Mouse (Mus musculus) lung, postnatal 36 days (tissue): ENCODE results near the gene Lkaaear1.
A peak's percentile ranks its signal among the peaks of the same experiment; 100 is the strongest.

Source experiments
- DNase-seq: peaks from one replicate; pipeline ENCODE4 v3.0.0; 2022; ENCODE audit warnings: mixed read lengths

Gene Lkaaear1

DNA sequence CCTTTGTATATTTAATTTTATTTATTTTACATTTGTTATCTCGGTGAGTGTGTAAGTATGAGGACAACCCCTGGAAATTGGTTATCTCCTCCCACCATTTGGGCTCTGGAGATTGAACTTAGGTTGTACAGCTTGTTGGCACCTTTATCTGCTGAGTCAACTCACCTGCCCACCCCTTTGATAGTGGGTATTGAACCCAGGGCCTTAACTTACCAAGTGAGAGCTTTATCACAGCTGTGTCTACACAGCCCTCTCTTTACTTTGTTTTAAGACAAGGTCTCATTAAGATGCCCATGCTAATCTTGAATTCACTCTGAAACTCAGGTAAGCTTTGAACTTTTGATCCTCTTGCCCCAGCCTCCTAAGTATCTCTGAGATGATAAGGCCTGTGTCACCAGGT lies 16.3 kb downstream of the Lkaaear1 start:
- DNase-seq: no peak

- DNase-seq: no peak
Observed at GRCm38 (mm10) chr2:181680716-181681117, 17.5 kb downstream of the Lkaaear1 start.

GRCm38 (mm10) chr2:181679951-181680715 lies 18.1 kb downstream of the Lkaaear1 start, which contains the start of gene Tcea2:
Gene Tcea2 (plus strand): TSS chr2:181680310.
- DNase-seq: peak; percentile 76

- peak; percentile 94 for DNase-seq
Observed at GRCm38 (mm10) chr2:181678780-181679179, 19.5 kb downstream of the Lkaaear1 start.

DNA sequence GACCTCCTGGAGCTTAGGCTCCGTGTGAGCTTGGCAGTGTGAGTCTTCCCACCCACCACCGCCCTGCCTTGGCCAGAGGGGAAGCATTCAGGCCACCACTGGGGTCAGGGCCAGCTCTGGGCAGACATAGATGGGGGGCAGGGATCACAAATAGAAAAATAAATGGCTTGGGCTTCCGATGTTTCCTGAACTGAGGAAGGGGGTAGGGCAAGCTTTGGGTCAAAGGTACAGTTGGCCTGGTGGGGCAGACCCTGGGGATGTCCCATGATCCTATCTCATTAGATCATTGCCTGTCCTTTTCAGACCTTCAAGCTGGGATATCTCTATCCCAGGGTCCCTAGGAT lies 20.5 kb downstream of the Lkaaear1 start:
- DNase-seq: peak; percentile 71

- peak; percentile 81 for DNase-seq
Observed at GRCm38 (mm10) chr2:181677096-181677754, 21.0 kb downstream of the Lkaaear1 start.

- peak; percentile 54 for DNase-seq
Observed at GRCm38 (mm10) chr2:181676424-181676823, 21.8 kb downstream of the Lkaaear1 start.

DNA sequence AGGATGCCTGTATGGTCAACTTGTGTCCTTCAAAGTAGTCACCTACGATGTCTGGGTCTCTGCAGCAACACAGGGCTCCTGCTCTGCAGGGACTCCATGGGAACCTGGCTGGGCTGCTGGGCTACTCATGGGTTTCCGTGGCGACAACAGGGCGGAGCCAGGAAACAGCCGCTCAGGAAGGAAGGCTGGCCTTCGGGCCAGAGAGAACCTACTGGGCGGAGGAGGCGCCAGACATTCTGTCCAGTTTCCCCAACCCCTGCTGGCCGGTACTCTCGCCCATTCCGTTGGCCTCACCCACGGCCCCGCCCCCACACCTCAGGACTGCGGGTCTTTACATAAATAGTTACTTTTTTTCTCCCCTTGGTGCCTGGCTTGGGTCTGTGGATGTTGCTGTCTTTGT lies 22.8 kb downstream of the Lkaaear1 start:
- DNase-seq: peak; percentile 92

DNA sequence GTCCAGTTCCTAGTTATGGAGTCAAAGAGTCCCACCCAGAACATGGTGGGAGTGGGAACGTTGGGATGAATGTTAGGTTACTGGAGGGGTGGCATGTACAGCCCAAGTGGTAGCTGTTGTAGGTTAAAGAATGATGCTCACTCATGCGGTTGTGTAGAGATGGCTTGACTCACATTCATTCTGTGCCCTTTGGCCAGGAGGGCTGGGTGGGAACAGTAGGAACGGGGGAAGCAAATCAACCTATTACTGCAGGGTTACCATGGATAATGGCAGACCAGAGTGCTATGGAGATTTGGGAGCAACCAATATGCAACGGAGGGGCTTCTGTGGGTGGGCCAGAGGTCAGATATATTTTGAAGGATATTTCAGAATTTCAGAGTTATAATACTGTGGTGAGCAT lies 23.3 kb downstream of the Lkaaear1 start:
- no peak for DNase-seq

DNA sequence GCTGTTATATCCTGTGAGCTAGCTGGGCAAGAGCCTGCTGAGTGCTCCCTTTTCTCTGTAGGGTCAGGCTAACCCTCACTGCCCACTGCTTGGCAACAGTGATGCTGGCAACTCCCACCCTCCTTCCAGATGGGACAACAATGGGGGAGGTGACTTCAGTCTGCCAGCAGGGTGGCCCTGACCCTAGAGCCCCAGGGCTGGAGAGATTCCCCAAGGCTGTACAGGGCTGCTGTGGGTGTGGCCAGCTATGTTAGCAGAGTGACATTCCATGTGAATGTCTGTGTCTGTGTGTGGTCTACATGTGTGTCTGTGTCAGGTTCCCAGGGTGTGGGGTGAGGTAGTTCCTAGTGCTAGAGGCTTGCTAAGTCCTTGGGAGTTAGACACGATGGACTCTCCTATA lies 24.7 kb downstream of the Lkaaear1 start:
- peak; percentile 45 for DNase-seq

GRCm38 (mm10) chr2:181671984-181672383 lies 26.3 kb downstream of the Lkaaear1 start:
- no peak for DNase-seq

GRCm38 (mm10) chr2:181671326-181671725 lies 26.9 kb downstream of the Lkaaear1 start, which contains the start of gene Sox18:
Gene Sox18 (minus strand): TSS chr2:181671640.
- peak; percentile 86 for DNase-seq

DNA sequence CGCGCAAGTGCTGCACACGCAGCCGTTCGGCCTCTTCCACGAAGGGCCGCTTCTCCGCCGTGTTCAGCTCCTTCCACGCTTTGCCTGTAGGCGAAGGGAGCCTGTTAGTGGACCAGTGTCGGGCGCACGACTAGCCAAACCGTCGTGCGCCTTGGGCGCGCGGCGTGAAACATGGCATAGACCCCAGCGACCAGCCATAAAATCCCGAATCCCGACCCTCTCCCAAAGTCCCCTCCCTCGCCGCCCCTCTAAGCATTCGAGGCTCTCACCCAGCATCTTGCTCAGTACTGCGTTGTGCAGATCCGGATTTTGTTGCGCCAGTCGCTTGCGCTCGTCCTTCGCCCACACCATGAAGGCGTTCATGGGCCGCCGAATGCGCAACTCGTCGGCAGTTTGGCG lies 27.3 kb downstream of the Lkaaear1 start:
- no peak for DNase-seq

DNA sequence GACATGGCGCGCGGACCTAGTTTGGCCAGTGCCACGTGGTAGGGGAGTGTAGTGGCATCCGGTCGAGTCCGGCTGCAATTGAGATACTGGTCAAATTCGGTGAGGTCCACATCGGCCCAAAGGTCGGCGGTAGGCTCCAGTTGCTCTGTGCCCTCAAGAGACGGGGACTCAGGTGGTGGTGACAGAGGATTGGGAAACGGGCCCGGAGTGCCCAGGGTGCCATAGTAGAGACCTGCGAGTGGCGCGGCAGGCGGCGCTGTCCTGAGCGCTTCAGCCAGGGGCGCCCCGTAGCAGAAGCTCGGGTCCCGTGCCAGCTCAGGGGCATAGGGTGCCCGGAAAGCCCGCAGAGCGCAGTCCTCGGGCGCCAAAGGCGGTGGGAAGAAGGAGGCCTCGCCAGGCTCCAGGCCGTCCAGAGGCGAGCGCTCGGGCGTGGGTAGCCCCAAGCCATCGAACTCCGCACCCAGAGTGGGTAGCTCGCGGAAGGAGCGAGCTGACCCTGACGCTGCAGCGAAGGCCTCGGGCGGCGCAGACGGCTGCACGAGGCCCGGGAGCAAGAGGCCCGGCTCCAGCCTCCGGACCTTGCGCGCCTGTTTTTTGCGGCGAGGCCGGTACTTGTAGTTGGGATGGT lies 27.8 kb downstream of the Lkaaear1 start:
- peak; percentile 37 for DNase-seq

DNA sequence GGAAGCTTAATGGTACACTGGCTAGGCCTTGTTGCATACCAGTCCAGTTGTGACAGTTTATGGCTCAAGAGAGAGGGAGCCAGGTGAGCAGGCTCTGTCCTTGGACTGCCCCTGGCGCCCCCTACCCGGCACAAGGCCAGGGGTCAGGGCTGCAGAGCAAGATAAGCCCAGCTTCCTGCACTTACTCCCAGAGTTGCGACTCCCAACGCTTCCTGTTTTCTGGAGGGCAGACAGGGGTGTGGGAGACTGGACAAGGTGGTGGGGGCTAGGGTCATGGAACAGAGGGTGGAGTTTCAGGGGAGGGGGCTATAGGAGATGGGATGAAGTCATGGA lies 35.0 kb downstream of the Lkaaear1 start:
- peak; percentile 80 for DNase-seq

GRCm38 (mm10) chr2:181662620-181663297 lies 35.5 kb downstream of the Lkaaear1 start:
- DNase-seq: peak; percentile 45

GRCm38 (mm10) chr2:181659609-181660055 lies 38.6 kb downstream of the Lkaaear1 start:
- DNase-seq: peak; percentile 96

- DNase-seq: peak; percentile 84
Observed at GRCm38 (mm10) chr2:181658930-181659555, 39.2 kb downstream of the Lkaaear1 start.

- DNase-seq: no peak
Observed at GRCm38 (mm10) chr2:181658528-181658927, 39.7 kb downstream of the Lkaaear1 start.

- no peak for DNase-seq
Observed at GRCm38 (mm10) chr2:181657441-181657840, 40.8 kb downstream of the Lkaaear1 start.

- DNase-seq: no peak
Observed at GRCm38 (mm10) chr2:181656734-181657133, 41.5 kb downstream of the Lkaaear1 start, which contains the start of gene Gm29797. Gene Gm29797 (plus strand): TSS chr2:181657034.

DNA sequence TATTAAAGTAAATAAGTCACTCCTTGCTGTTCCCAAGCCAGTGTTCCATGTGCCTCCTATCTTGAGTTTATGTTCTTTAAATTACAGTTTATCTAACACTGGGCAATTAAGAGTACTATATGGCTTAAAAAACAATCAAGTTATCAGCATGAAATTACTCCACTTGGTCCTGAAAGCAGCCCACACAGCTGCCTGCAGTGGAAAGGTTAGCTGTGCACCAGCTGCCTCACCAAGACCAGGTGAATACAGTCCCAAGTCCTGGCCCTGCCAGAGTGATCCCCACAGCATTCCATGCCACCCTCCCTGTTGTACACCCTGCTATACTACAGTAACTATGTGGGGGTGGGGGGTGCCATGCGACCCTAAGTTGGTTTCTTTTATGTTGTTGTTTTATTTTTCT lies 44.7 kb downstream of the Lkaaear1 start:
- no peak for DNase-seq

DNA sequence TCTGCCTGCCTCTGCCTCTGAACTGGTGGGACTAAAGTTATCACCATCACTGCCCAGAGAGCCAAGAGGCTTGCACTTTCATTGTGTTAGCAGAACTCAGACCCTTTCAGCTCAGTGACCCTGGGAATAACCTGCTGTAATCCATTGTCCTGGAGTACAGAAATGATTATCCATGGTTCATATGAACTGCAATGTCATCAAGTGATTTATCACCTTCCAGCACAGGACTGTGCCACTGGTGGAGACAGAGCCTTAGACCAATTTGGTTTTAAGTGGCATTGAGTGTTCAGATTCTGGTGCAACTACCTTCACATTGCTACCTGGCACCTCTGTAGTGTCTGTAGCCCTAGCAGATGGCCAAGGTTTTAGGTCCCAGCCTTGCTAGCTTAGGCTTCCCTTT lies 45.2 kb downstream of the Lkaaear1 start:
- no peak for DNase-seq
